Mouse (Mus musculus): ENCODE data around the gene Prkcsh. TPM values are rescaled to one million over a fixed set of nuclear protein-coding genes. Genes with fewer than 3 reads are reported as not detected.

Gene Prkcsh
- polyA plus RNA-seq, 1 experiment from 2014 or later: 100.0 TPM

DNA sequence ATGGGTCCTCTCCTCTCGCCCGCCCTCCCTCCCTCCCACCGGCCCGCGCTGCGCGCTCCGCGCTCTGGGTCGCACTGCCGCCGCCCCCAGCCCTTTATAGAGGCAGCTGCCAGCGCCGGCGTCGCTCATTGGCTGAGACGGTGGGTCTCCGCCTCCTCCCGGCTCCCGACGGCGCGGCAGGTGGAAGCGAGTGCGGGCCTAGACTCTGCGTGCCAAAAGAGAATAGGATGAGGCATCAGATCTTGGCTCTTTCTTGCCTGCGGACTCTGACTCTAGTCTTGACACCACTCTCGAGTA lies 49.3 kb downstream of the Prkcsh start, which contains the start of gene Elavl3:
TSS of gene Elavl3 (minus strand) at position 66 of the 297 bp plus-strand sequence.
- peak within 1 kb of the TSS; percentile 73 for H3K4me2 ChIP-seq (replicated peaks)
- H3K9ac ChIP-seq (replicated peaks): peak within 1 kb of the TSS; percentile 96
- H3K4me3 ChIP-seq: peak within 1 kb of the TSS; percentile 95
- H3K36me3 ChIP-seq: peaks cover 6% of the 10 kb centered on the region
- peak within 1 kb of the TSS; percentile 93 for H3K27ac ChIP-seq (replicated peaks)
- peak; percentile 79 for ATAC-seq (ENCODE audit: low FRiP score, low read depth)
- H3K9me3 ChIP-seq: no peaks in the 10 kb centered on the region
- H3K4me1 ChIP-seq: peaks cover 48% of the 10 kb centered on the region
- H3K27me3 ChIP-seq: peaks cover 47% of the 10 kb centered on the region
- WGBS: 2% methylated on average over 24 of the region's 28 CpGs

GRCm38 (mm10) chr9:22053657-22054056 lies 51.1 kb downstream of the Prkcsh start:
- Histone ChIP-seq H3K4me1 (peaks cover 32% of the 10 kb centered on the region), H3K27me3 (peaks cover 47% of the 10 kb centered on the region)

GRCm38 (mm10) chr9:22054411-22055076 lies 51.9 kb downstream of the Prkcsh start:
- H3K27ac ChIP-seq (replicated peaks): peak overlapping the region; percentile 36; the same call in 1 of the 2 replicates
- peak overlapping the region; percentile 13 for H3K4me3 ChIP-seq
- H3K27me3 ChIP-seq: peaks cover 47% of the 10 kb centered on the region
- H3K9me3 ChIP-seq: no peaks in the 10 kb centered on the region
- peak; percentile 11; the same call in 1 of the 2 replicates for ATAC-seq (ENCODE audit: low FRiP score, low read depth)
- H3K9ac ChIP-seq (replicated peaks): no peak overlapping the region
- peaks cover 27% of the 10 kb centered on the region for H3K36me3 ChIP-seq
- WGBS: 2% methylated on average over 32 of the region's 32 CpGs
- H3K4me2 ChIP-seq (replicated peaks): peak overlapping the region; percentile 45
- peaks cover 23% of the 10 kb centered on the region for H3K4me1 ChIP-seq

More at GRCm38 (mm10) chr9:22053657-22054056, 51.1 kb downstream of the Prkcsh start:
- Histone ChIP-seq H3K36me3 (peaks cover 23% of the 10 kb centered on the region), H3K4me3 (no peak overlapping the region), H3K4me2 (replicated peaks) (no peak overlapping the region), H3K9me3 (no peaks in the 10 kb centered on the region), H3K27ac (replicated peaks) (no peak overlapping the region), H3K9ac (replicated peaks) (no peak overlapping the region)
- WGBS: 36% methylated on average over 6 of the region's 7 CpGs
- ATAC-seq (ENCODE audit: low FRiP score, low read depth): no peak

DNA sequence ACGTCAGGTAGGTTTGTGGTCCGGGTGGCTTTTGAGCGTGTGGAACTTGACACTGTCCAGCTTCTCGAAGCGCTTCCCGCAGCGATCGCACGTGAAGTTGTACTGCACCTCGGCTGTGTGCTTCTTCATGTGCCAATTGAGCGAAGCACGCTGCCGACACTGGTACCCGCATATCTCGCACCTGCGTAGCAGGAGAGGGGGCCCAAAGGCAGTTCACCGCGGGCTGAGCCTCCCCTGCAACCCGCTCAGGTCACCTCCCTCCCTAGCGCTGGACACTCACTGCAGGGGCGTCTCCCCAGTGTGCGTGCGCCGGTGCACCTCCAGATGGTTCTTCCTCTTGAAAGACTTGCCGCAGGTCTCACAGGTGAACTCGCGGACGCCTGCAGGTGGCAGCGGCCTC lies 53.1 kb downstream of the Prkcsh start:
- Histone ChIP-seq H3K4me3 (no peak overlapping the region), H3K27me3 (peaks cover 46% of the 10 kb centered on the region), H3K36me3 (peaks cover 35% of the 10 kb centered on the region), H3K9me3 (no peaks in the 10 kb centered on the region), H3K4me1 (peaks cover 14% of the 10 kb centered on the region), H3K27ac (replicated peaks) (no peak overlapping the region), H3K9ac (replicated peaks) (no peak overlapping the region), H3K4me2 (replicated peaks) (no peak overlapping the region)
- WGBS: 43% methylated on average over 29 of the region's 29 CpGs
- ATAC-seq (ENCODE audit: low FRiP score, low read depth): no peak

DNA sequence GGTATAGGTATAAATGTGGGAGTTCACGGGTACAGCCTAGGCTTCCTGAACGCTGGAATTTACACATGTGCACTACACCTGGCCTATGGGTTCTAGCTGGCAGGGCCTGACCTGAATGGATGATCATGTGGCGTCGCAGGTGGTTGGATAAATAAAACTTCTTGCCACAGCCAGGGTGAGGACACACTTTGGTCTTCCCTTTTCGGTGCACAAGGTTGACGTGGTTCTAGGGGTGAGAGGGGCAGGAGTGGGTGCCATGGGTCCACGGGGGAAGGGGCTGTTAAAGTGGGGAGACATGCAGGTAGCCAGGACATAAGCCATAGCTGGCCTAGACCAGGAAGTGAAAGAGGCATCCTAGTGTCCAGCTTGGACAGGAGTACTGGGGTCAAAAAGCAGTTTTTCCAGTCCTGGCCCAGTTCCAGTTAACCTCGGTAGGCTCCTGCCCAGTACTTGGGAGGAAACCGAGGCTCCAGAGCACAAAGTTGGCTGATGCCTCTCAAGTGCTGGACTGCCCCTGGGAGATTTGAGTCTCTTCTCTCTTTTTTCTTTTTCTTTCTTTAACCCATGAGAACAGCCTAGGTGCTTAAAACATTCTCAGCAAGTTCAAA lies 53.8 kb downstream of the Prkcsh start:
- H3K27ac ChIP-seq (replicated peaks): no peak overlapping the region
- no peak overlapping the region for H3K4me2 ChIP-seq (replicated peaks)
- H3K9me3 ChIP-seq: no peaks in the 10 kb centered on the region
- peaks cover 14% of the 10 kb centered on the region for H3K4me1 ChIP-seq
- 79% methylated on average over 9 of the region's 9 CpGs for WGBS
- H3K36me3 ChIP-seq: peaks cover 42% of the 10 kb centered on the region
- no peak for ATAC-seq (ENCODE audit: low FRiP score, low read depth)
- peaks cover 39% of the 10 kb centered on the region for H3K27me3 ChIP-seq
- H3K4me3 ChIP-seq: no peak overlapping the region
- no peak overlapping the region for H3K9ac ChIP-seq (replicated peaks)

GRCm38 (mm10) chr9:22057031-22057517 lies 54.5 kb downstream of the Prkcsh start:
- Histone ChIP-seq H3K36me3 (peaks cover 49% of the 10 kb centered on the region), H3K9ac (replicated peaks) (no peak overlapping the region), H3K9me3 (no peaks in the 10 kb centered on the region), H3K27me3 (peaks cover 33% of the 10 kb centered on the region), H3K27ac (replicated peaks) (no peak overlapping the region), H3K4me2 (replicated peaks) (no peak overlapping the region), H3K4me1 (peaks cover 12% of the 10 kb centered on the region), H3K4me3 (no peak overlapping the region)
- WGBS: 96% methylated on average over 9 of the region's 9 CpGs
- no peak for ATAC-seq (ENCODE audit: low FRiP score, low read depth)

GRCm38 (mm10) chr9:22058011-22058424 lies 55.4 kb downstream of the Prkcsh start:
- Histone ChIP-seq H3K4me2 (replicated peaks) (no peak overlapping the region), H3K9me3 (no peaks in the 10 kb centered on the region), H3K4me1 (peaks cover 10% of the 10 kb centered on the region), H3K9ac (replicated peaks) (no peak overlapping the region), H3K27ac (replicated peaks) (no peak overlapping the region), H3K4me3 (no peak overlapping the region), H3K36me3 (peaks cover 57% of the 10 kb centered on the region), H3K27me3 (peaks cover 25% of the 10 kb centered on the region)
- ATAC-seq (ENCODE audit: low FRiP score, low read depth): no peak
- 93% methylated on average over 9 of the region's 9 CpGs for WGBS

- no peak overlapping the region for H3K27ac ChIP-seq (replicated peaks)
- ATAC-seq (ENCODE audit: low FRiP score, low read depth): no peak
- WGBS: 84% methylated on average over 2 of the region's 2 CpGs
Observed at GRCm38 (mm10) chr9:22061339-22061738, 58.7 kb downstream of the Prkcsh start.

More at GRCm38 (mm10) chr9:22061339-22061738, 58.7 kb downstream of the Prkcsh start:
- H3K4me3 ChIP-seq: no peak overlapping the region
- H3K27me3 ChIP-seq: 0 out of 2 replicates have a peak, but pooled peaks cover 3% of the 10 kb centered on the region
- no peaks in the 10 kb centered on the region for H3K9me3 ChIP-seq
- no peak overlapping the region for H3K4me2 ChIP-seq (replicated peaks)
- H3K36me3 ChIP-seq: peaks cover 90% of the 10 kb centered on the region
- no peak overlapping the region for H3K9ac ChIP-seq (replicated peaks)
- H3K4me1 ChIP-seq: no peaks in the 10 kb centered on the region

Other genes with a start within 250 kb of the Prkcsh start
- gene Spc24, start 242.5 kb upstream of the Prkcsh start, polyA plus RNA-seq (2016; fragmentation: Nextera tagmentation; extraction: Ambion mirVana): 74.2 and 87.2 TPM in 2 replicates
- 7.7 and 9.9 TPM in 2 replicates for gene Kank2, start 204.1 kb upstream of the Prkcsh start, polyA plus RNA-seq (2016; fragmentation: Nextera tagmentation; extraction: Ambion mirVana)
- gene Angptl8, start 167.3 kb upstream of the Prkcsh start, polyA plus RNA-seq (2016; fragmentation: Nextera tagmentation; extraction: Ambion mirVana): 0.28 and 0.64 TPM in 2 replicates
- 20.0 and 24.5 TPM in 2 replicates for gene Dock6, start 150.2 kb upstream of the Prkcsh start, polyA plus RNA-seq (2016; fragmentation: Nextera tagmentation; extraction: Ambion mirVana)
- gene Rab3d, start 84.6 kb upstream of the Prkcsh start, polyA plus RNA-seq (2016; fragmentation: Nextera tagmentation; extraction: Ambion mirVana): 13.2 and 13.4 TPM in 2 replicates
- gene Ccdc159, start 75.3 kb upstream of the Prkcsh start, polyA plus RNA-seq (2016; fragmentation: Nextera tagmentation; extraction: Ambion mirVana): 6.1 and 6.9 TPM in 2 replicates
- gene Tmem205, start 75.2 kb upstream of the Prkcsh start, polyA plus RNA-seq (2016; fragmentation: Nextera tagmentation; extraction: Ambion mirVana): 32.7 and 36.9 TPM in 2 replicates
- gene Plppr2, start 65.8 kb upstream of the Prkcsh start, polyA plus RNA-seq (2016; fragmentation: Nextera tagmentation; extraction: Ambion mirVana): 45.6 and 47.0 TPM in 2 replicates
- 7.8 and 8.1 TPM in 2 replicates for gene Swsap1, start 47.1 kb upstream of the Prkcsh start, polyA plus RNA-seq (2016; fragmentation: Nextera tagmentation; extraction: Ambion mirVana)
- gene Epor, start 39.3 kb upstream of the Prkcsh start, polyA plus RNA-seq (2016; fragmentation: Nextera tagmentation; extraction: Ambion mirVana): 3.0 and 3.4 TPM in 2 replicates
- 2.7 TPM in 2 replicates for gene Rgl3, start 13.4 kb upstream of the Prkcsh start, polyA plus RNA-seq (2016; fragmentation: Nextera tagmentation; extraction: Ambion mirVana)
- 3.8 and 4.9 TPM in 2 replicates for gene Ccdc151, start 172 bp upstream of the Prkcsh start, polyA plus RNA-seq (2016; fragmentation: Nextera tagmentation; extraction: Ambion mirVana)
- 60.4 and 61.9 TPM in 2 replicates for gene Elavl3, start 49.2 kb downstream of the Prkcsh start, polyA plus RNA-seq (2016; fragmentation: Nextera tagmentation; extraction: Ambion mirVana)
- gene Gm49318, start 68.5 kb downstream of the Prkcsh start, polyA plus RNA-seq (2016; fragmentation: Nextera tagmentation; extraction: Ambion mirVana): not detected in 2 replicates
- gene Zfp653, start 68.6 kb downstream of the Prkcsh start, polyA plus RNA-seq (2016; fragmentation: Nextera tagmentation; extraction: Ambion mirVana): 19.0 and 21.2 TPM in 2 replicates
- 35.6 and 40.7 TPM in 2 replicates for gene Ecsit, start 82.6 kb downstream of the Prkcsh start, polyA plus RNA-seq (2016; fragmentation: Nextera tagmentation; extraction: Ambion mirVana)
- gene Cnn1, start 96.4 kb downstream of the Prkcsh start, polyA plus RNA-seq (2016; fragmentation: Nextera tagmentation; extraction: Ambion mirVana): 6.7 TPM in 2 replicates
- 178 and 187 TPM in 2 replicates for gene Elof1, start 114.4 kb downstream of the Prkcsh start, polyA plus RNA-seq (2016; fragmentation: Nextera tagmentation; extraction: Ambion mirVana)
- gene Acp5, start 132.9 kb downstream of the Prkcsh start, polyA plus RNA-seq (2016; fragmentation: Nextera tagmentation; extraction: Ambion mirVana): 5.7 and 9.4 TPM in 2 replicates
- 62.0 and 66.8 TPM in 2 replicates for gene Pigyl, start 154.0 kb downstream of the Prkcsh start, polyA plus RNA-seq (2016; fragmentation: Nextera tagmentation; extraction: Ambion mirVana)
- gene Zfp872, start 185.3 kb downstream of the Prkcsh start, polyA plus RNA-seq (2016; fragmentation: Nextera tagmentation; extraction: Ambion mirVana): 0.12 and 0.24 TPM in 2 replicates
- 12.2 and 12.7 TPM in 2 replicates for gene Zfp809, start 222.9 kb downstream of the Prkcsh start, polyA plus RNA-seq (2016; fragmentation: Nextera tagmentation; extraction: Ambion mirVana)

Data from midbrain, embryonic 12.5 days (tissue).